Mouse (Mus musculus) ES-Bruce4 (cell line): ENCODE measurements around the gene Urah. TPM values are rescaled to one million over a fixed set of nuclear protein-coding genes. Genes with fewer than 3 reads are reported as not detected.

Experiments
- H3K27ac ChIP-seq: 2 replicates; pipeline ENCODE4 v1.5.1; 2012; ENCODE audit warnings: low read length, inconsistent platforms; ENCODE audit not compliant: insufficient read depth
- H3K27me3 ChIP-seq: 2 replicates; pipeline ENCODE4 v1.6.1; 2012; ENCODE audit warnings: mild to moderate bottlenecking, low read length, inconsistent platforms; ENCODE audit not compliant: control insufficient read depth, poor library complexity, insufficient read depth, severe bottlenecking
- H3K36me3 ChIP-seq: 2 replicates; pipeline ENCODE4 v1.6.1; 2012; ENCODE audit warnings: inconsistent platforms, mild to moderate bottlenecking, low read length, moderate library complexity; ENCODE audit not compliant: control insufficient read depth, poor library complexity, insufficient read depth, severe bottlenecking
- H3K4me1 ChIP-seq: one replicate; pipeline ENCODE4 v1.8.1; 2011; ENCODE audit warnings: low read length; ENCODE audit not compliant: control insufficient read depth, insufficient read depth
- H3K4me3 ChIP-seq: 2 replicates; pipeline ENCODE4 v1.5.1; 2011; ENCODE audit warnings: low read depth, mild to moderate bottlenecking, low read length
- H3K9ac ChIP-seq: 2 replicates; pipeline ENCODE4 v1.6.1; 2012; ENCODE audit warnings: low read depth, mild to moderate bottlenecking, inconsistent platforms; ENCODE audit not compliant: poor library complexity, severe bottlenecking
- H3K9me3 ChIP-seq: replicated peaks from 2 replicates; pipeline ENCODE4 v1.6.1; 2012; ENCODE audit warnings: mild to moderate bottlenecking, low read length, inconsistent platforms; ENCODE audit not compliant: control insufficient read depth, poor library complexity, insufficient read depth, severe bottlenecking
- CTCF ChIP-seq: IDR thresholded peaks from one replicate; pipeline ENCODE4 v1.8.1; 2011; ENCODE audit warnings: low read depth, low read length
- EP300 ChIP-seq: IDR thresholded peaks from 2 replicates; pipeline ENCODE4 v1.6.1; 2011; ENCODE audit warnings: low read depth, low read length; ENCODE audit not compliant: insufficient read depth
- POLR2A ChIP-seq: IDR thresholded peaks from one replicate; pipeline ENCODE4 v1.8.1; 2011; ENCODE audit warnings: low read length; ENCODE audit not compliant: insufficient read depth
- polyA plus RNA-seq: library from polyadenylated mRNA; stranded (reverse); fragments of >200 nt; gene quantifications from 2 replicates; pipeline ENCODE4 v1.2.4, GENCODE M21; 2011; ENCODE audit warnings: low read depth; ENCODE audit not compliant: missing spikeins, insufficient read depth, insufficient read length

The Urah gene
- polyA plus RNA-seq, 1 experiment: 15.2 TPM

DNA sequence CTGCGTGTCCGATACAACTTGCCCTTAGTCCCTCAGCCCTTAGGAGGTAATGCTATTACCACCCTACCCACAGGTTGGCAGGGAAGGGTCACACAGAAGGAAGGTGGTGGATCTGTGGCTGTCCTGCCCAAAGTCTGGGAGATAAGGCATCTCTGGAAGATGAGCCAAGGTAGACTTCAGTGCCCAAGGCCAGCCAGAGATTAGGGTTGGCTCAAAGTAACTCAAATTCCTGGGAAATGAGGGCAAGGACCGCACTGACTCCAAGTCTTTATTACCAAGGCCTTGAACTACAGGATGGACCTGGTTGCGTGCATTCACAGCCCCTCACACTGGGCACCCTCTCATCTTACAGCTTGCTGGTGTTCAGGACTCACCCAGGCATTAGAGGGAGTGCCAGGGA, 17.1 kb downstream of the Urah start:
- Histone ChIP-seq H3K9me3 (no peaks in the 10 kb centered on the region), H3K27me3 (no peaks in the 10 kb centered on the region), H3K9ac (no peak overlapping the region), H3K27ac (no peak overlapping the region), H3K4me3 (no peak overlapping the region), H3K4me1 (no peaks in the 10 kb centered on the region), H3K36me3 (peaks cover 10% of the 10 kb centered on the region; the same call in 1 of the 2 replicates)
- TF ChIP-seq EP300 (no peak), POLR2A (no peak), CTCF (no peak)

DNA sequence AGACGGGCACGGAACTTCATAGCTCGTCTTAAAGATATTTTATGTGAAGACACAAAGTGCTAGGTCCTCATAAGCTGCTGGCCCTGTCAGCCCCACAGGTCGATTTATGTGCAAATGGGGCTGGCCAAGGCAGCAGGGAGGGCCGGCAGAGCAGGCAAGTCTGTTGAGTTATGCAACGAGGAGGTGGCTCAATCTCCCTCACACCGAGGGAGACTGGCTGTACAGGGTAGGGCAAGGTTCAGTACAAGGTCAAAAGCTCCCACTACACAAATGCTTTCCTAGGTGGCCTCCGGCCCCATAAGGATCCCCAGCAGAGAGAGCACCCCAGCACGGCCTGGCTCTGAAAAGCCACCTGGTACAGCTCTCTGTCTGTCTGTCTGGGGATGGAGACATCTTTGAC, 18.6 kb downstream of the Urah start:
- H3K4me1 ChIP-seq: no peaks in the 10 kb centered on the region
- H3K27ac ChIP-seq: no peak overlapping the region
- TF ChIP-seq CTCF (no peak), EP300 (no peak), POLR2A (no peak)
- no peaks in the 10 kb centered on the region for H3K9me3 ChIP-seq
- H3K27me3 ChIP-seq: no peaks in the 10 kb centered on the region
- H3K4me3 ChIP-seq: no peak overlapping the region
- no peak overlapping the region for H3K9ac ChIP-seq
- peaks cover 10% of the 10 kb centered on the region; the same call in 1 of the 2 replicates for H3K36me3 ChIP-seq

DNA sequence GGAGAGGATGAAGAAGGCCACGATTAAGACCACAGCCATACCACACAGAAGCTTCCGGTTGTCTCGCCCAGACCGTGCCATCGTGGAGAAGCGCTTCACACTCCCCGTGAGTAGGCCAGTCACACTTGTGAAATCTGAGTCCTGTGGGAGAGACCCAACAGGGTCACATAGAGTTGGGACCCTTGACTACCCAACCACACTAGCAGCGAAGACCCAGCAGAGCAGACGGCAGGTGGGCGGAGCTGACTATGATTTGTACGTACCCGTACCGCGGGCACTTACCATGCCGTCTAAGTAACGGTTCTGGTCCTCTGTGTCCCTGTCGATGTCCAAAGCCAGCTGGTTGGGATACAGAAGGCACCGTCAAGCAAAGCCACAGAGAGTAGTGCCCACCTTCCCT, 19.7 kb downstream of the Urah start:
- TF ChIP-seq EP300 (no peak), POLR2A (no peak), CTCF (no peak)
- Histone ChIP-seq H3K36me3 (peaks cover 13% of the 10 kb centered on the region; the same call in 1 of the 2 replicates), H3K9ac (no peak overlapping the region), H3K27me3 (no peaks in the 10 kb centered on the region), H3K9me3 (no peaks in the 10 kb centered on the region), H3K27ac (no peak overlapping the region), H3K4me1 (peaks cover 3% of the 10 kb centered on the region), H3K4me3 (no peak overlapping the region)

DNA sequence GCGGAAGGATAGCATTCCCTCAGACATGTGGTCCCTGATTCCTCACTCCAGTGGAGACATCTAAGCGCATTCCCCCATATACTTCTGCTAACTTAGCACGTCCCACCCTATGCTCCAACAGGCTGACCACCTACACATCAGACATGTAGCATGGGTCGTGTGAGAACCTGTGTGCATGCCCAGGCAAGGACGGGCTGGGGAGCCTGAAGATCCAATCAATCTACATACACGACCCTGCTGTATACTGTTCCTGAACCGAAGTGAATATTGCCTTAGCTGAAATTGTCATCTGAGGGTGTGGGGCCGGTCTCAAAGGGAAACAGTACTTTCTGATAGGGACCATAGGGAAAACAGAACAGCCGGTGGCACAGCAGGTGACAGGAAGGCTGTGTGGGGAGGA, 20.4 kb downstream of the Urah start:
- peak overlapping the region; percentile 84 for H3K4me3 ChIP-seq
- H3K9ac ChIP-seq: peak overlapping the region; percentile 85
- peaks cover 3% of the 10 kb centered on the region for H3K4me1 ChIP-seq
- H3K27ac ChIP-seq: 0 out of 2 replicates have a peak overlapping the region, but pooled peaks have one; percentile 1
- no peaks in the 10 kb centered on the region for H3K9me3 ChIP-seq
- H3K27me3 ChIP-seq: no peaks in the 10 kb centered on the region
- TF ChIP-seq CTCF: no peak
- TF ChIP-seq EP300: no peak
- TF ChIP-seq POLR2A: no peak
- H3K36me3 ChIP-seq: peaks cover 16% of the 10 kb centered on the region

DNA sequence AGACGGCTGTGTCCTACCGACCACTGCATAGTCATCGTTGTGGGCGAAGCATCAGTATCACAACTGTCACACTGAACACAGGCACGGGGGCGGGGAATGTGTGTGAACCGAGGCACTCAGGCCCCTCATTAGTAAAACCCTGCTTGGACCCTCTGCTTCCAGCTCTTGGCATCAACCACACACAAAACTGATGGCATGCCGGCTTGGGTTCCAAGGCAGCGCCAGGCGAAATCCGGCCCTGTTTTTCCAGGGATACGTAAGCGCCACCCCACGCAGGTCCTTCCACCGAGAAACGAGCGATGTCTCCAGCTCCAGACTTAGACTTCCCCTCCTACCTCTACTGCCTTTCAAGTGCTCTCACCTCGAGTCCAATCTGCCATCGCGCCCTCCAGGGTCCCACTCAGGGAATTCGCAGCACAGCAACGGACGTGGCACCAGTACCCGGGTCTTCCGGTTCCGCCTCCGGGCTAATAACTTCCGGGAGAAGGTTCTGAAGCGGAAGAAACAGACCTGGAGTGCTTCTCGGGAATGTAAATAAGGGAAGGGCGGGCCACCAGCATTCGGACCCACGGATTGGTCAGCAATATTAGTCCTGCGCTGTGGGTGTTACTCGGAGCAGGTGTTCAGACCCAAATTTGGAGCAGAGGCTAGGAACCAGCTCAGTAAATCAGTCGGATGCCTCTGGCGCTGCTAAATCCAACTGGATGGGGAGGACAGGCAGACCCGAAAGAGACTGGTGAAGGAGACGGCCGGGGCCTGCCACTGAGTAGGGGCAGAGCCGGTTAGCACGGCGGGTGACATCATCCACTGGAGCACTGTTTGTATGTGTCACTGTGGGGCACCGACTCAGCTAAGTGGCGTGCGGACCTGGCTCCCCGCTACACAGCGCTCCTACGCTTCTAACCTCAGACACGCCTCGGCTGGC, 21.3 kb downstream of the Urah start, which contains the start of gene Gm45785:
Gm45785 (minus strand) TSS at position 472 of the 925 bp plus-strand sequence.
- H3K9me3 ChIP-seq: no peaks in the 10 kb centered on the region
- TF ChIP-seq CTCF: no peak
- peak; percentile 39 for TF ChIP-seq POLR2A
- peaks cover 24% of the 10 kb centered on the region for H3K36me3 ChIP-seq
- peaks cover 3% of the 10 kb centered on the region for H3K4me1 ChIP-seq
- peak within 1 kb of the TSS; percentile 84 for H3K4me3 ChIP-seq
- no peaks in the 10 kb centered on the region for H3K27me3 ChIP-seq
- H3K9ac ChIP-seq: peak within 1 kb of the TSS; percentile 85
- peak within 1 kb of the TSS; percentile 20 for H3K27ac ChIP-seq

DNA sequence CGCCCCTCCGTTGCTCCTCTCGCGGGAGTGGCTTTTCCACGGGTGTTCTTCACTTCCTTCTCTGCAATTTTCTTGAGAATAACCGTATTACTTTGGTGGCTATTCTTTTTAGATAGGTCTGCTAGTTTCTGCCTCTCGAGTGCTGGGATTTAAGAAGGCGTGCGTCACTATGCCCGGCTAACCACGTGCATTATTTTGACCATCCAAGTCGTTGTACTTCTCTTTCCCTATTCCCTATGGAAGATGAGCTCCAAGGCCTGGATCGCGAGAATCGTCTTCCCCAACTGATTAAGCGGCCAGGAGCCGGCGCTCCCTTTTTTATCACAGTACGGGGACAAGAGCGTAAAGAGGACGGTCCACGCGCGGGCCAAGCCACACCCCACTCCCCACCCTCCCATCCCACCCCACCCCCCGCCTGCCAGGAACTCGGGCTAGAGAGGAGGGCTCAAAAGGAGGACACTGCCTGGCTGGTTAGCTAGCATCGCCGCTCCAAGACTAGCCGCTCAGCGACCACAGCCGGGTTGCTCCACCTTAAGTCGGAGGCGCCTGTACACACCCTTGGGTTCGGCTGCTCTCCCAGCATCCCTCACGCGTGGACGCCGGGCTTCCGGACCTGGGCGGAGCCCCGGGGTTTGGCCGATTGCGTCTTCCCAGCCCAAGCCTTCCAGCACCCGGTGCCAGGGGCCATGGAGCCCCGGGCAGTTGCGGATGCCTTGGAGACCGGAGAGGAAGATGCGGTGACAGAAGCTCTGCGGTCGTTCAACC, 22.1 kb downstream of the Urah start, which contains the start of gene Ric8a:
Ric8a (plus strand) TSS at position 173 of the 765 bp plus-strand sequence.
- TF ChIP-seq CTCF (no peak), POLR2A (no peak), EP300 (no peak)
- H3K4me3 ChIP-seq: peak within 1 kb of the TSS; percentile 84
- H3K9me3 ChIP-seq: no peaks in the 10 kb centered on the region
- peaks cover 3% of the 10 kb centered on the region for H3K4me1 ChIP-seq
- peak within 1 kb of the TSS; percentile 20 for H3K27ac ChIP-seq
- H3K36me3 ChIP-seq: peaks cover 32% of the 10 kb centered on the region
- H3K27me3 ChIP-seq: no peaks in the 10 kb centered on the region
- peak within 1 kb of the TSS; percentile 85 for H3K9ac ChIP-seq
